Mouse (Mus musculus) ES-Bruce4 (cell line): ENCODE data around the gene Slc39a11. TPM values are rescaled to one million over a fixed set of nuclear protein-coding genes. Genes with fewer than 3 reads are reported as not detected.
A peak's percentile ranks its signal among the peaks of the same experiment; 100 is the strongest.

Experiments
- H3K27ac ChIP-seq: 2 replicates; pipeline ENCODE4 v1.5.1; 2012; ENCODE audit warnings: low read length, inconsistent platforms; ENCODE audit not compliant: insufficient read depth
- H3K27me3 ChIP-seq: 2 replicates; pipeline ENCODE4 v1.6.1; 2012; ENCODE audit warnings: mild to moderate bottlenecking, low read length, inconsistent platforms; ENCODE audit not compliant: control insufficient read depth, poor library complexity, insufficient read depth, severe bottlenecking
- H3K36me3 ChIP-seq: 2 replicates; pipeline ENCODE4 v1.6.1; 2012; ENCODE audit warnings: inconsistent platforms, mild to moderate bottlenecking, low read length, moderate library complexity; ENCODE audit not compliant: control insufficient read depth, poor library complexity, insufficient read depth, severe bottlenecking
- H3K4me1 ChIP-seq: one replicate; pipeline ENCODE4 v1.8.1; 2011; ENCODE audit warnings: low read length; ENCODE audit not compliant: control insufficient read depth, insufficient read depth
- H3K4me3 ChIP-seq: 2 replicates; pipeline ENCODE4 v1.5.1; 2011; ENCODE audit warnings: low read depth, mild to moderate bottlenecking, low read length
- H3K9ac ChIP-seq: 2 replicates; pipeline ENCODE4 v1.6.1; 2012; ENCODE audit warnings: low read depth, mild to moderate bottlenecking, inconsistent platforms; ENCODE audit not compliant: poor library complexity, severe bottlenecking
- H3K9me3 ChIP-seq: replicated peaks from 2 replicates; pipeline ENCODE4 v1.6.1; 2012; ENCODE audit warnings: mild to moderate bottlenecking, low read length, inconsistent platforms; ENCODE audit not compliant: control insufficient read depth, poor library complexity, insufficient read depth, severe bottlenecking
- CTCF ChIP-seq: IDR thresholded peaks from one replicate; pipeline ENCODE4 v1.8.1; 2011; ENCODE audit warnings: low read depth, low read length
- EP300 ChIP-seq: IDR thresholded peaks from 2 replicates; pipeline ENCODE4 v1.6.1; 2011; ENCODE audit warnings: low read depth, low read length; ENCODE audit not compliant: insufficient read depth
- POLR2A ChIP-seq: IDR thresholded peaks from one replicate; pipeline ENCODE4 v1.8.1; 2011; ENCODE audit warnings: low read length; ENCODE audit not compliant: insufficient read depth
- polyA plus RNA-seq: library from polyadenylated mRNA; stranded (reverse); fragments of >200 nt; gene quantifications from 2 replicates; pipeline ENCODE4 v1.2.4, GENCODE M21; 2011; ENCODE audit warnings: low read depth; ENCODE audit not compliant: missing spikeins, insufficient read depth, insufficient read length

Gene Slc39a11
- 7.4 and 13.5 TPM in 2 replicates for polyA plus RNA-seq

GRCm38 (mm10) chr11:113649353-113650210, at the start of gene Slc39a11:
Slc39a11 (minus strand) TSS chr11:113650079.
- Histone ChIP-seq H3K27me3 (no peaks in the 10 kb centered on the region), H3K9me3 (no peaks in the 10 kb centered on the region), H3K4me1 (peaks cover 4% of the 10 kb centered on the region), H3K36me3 (peaks cover 6% of the 10 kb centered on the region), H3K4me3 (peak within 1 kb of the TSS; percentile 99), H3K27ac (peak within 1 kb of the TSS; percentile 47; the same call in 1 of the 2 replicates), H3K9ac (peak within 1 kb of the TSS; percentile 90)
- TF ChIP-seq EP300: no peak
- TF ChIP-seq POLR2A: no peak
- TF ChIP-seq CTCF: no peak

- TF ChIP-seq CTCF: no peak
- TF ChIP-seq EP300: peak; percentile 24; the same call in 1 of the 2 replicates
- H3K9me3 ChIP-seq: no peaks in the 10 kb centered on the region
- H3K4me3 ChIP-seq: no peak overlapping the region
- H3K4me1 ChIP-seq: peaks cover 7% of the 10 kb centered on the region
- H3K9ac ChIP-seq: no peak overlapping the region
- no peaks in the 10 kb centered on the region for H3K27me3 ChIP-seq
- H3K36me3 ChIP-seq: peaks cover 2% of the 10 kb centered on the region; the same call in 1 of the 2 replicates
- no peak overlapping the region for H3K27ac ChIP-seq
These were observed 49.8 kb upstream of the Slc39a11 start for GRCm38 (mm10) chr11:113699643-113700042.

GRCm38 (mm10) chr11:113698013-113698545, 48.2 kb upstream of the Slc39a11 start:
- H3K27me3 ChIP-seq: no peaks in the 10 kb centered on the region
- TF ChIP-seq EP300 (no peak), CTCF (no peak), POLR2A (no peak)
- H3K9me3 ChIP-seq: no peaks in the 10 kb centered on the region
- H3K4me3 ChIP-seq: no peak overlapping the region
- no peak overlapping the region for H3K27ac ChIP-seq
- H3K4me1 ChIP-seq: peaks cover 7% of the 10 kb centered on the region
- peaks cover 3% of the 10 kb centered on the region; the same call in 1 of the 2 replicates for H3K36me3 ChIP-seq
- H3K9ac ChIP-seq: no peak overlapping the region

DNA sequence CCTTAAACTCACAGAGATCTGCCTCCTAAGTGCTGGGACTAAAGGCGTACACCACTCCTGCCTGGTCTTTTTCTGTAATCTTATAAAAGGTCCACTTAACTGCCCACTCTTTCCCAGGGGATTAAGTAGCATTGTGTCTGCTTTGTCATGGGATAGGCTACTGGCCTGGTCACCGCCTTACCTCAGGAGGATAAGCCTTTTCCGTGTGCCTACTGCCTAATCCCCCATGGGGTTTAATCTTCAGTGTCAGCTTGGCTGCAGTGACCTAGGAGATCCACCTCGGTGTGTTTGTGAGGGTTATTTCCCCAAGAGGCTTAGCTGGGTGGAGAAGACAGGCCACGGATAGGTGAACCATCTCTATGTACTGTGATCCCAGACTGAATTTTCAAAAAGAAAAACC, 47.7 kb upstream of the Slc39a11 start:
- no peak overlapping the region for H3K27ac ChIP-seq
- H3K36me3 ChIP-seq: peaks cover 8% of the 10 kb centered on the region; the same call in 1 of the 2 replicates
- no peak overlapping the region for H3K4me3 ChIP-seq
- TF ChIP-seq POLR2A (no peak), CTCF (no peak), EP300 (no peak)
- peaks cover 7% of the 10 kb centered on the region for H3K4me1 ChIP-seq
- H3K9me3 ChIP-seq: no peaks in the 10 kb centered on the region
- no peaks in the 10 kb centered on the region for H3K27me3 ChIP-seq
- H3K9ac ChIP-seq: no peak overlapping the region

DNA sequence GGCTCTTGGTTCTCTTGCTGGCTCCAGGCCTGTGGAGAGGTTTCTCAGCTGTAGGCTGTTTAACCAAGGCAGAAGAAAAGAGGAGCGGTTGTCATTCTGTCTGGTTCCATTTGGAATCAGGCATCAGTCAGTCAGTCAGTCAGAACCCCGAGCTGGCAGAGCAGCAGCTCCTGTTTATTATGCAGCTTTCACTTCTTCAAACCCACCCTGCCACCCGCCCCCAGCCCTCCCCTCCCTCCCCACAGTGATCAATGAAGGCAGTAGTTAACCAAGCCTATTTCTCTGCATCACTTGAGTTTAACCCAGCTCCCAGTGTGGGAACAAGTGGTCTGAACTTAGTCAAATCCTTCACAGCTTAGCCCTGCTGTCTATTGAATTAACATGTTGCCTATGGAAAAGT, 42.0 kb upstream of the Slc39a11 start:
- Histone ChIP-seq H3K27me3 (no peaks in the 10 kb centered on the region), H3K9me3 (no peaks in the 10 kb centered on the region), H3K9ac (no peak overlapping the region), H3K27ac (no peak overlapping the region), H3K4me1 (peaks cover 2% of the 10 kb centered on the region), H3K36me3 (peaks cover 44% of the 10 kb centered on the region), H3K4me3 (no peak overlapping the region)
- no peak for TF ChIP-seq EP300
- no peak for TF ChIP-seq POLR2A
- no peak for TF ChIP-seq CTCF

DNA sequence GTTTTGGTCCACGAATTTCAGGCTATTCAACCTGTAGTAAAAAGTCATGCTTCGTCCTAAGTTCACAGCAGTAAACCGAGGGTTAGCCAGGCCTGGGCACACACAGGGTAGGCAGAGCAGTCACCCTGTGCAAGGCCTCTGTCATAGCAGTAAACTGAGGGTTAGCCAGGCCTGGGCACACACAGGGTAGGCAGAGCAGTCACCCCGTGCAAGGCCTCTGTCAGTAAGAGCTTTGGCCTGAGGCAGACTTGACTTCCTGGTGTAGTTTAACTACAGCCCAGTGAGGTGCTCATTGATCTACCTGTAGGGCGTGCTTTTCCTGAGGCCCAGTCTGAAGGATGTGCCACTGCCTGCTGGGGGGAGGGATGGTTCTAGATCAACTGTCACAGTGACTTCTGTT, 41.4 kb upstream of the Slc39a11 start:
- no peak for TF ChIP-seq CTCF
- Histone ChIP-seq H3K27ac (no peak overlapping the region), H3K27me3 (no peaks in the 10 kb centered on the region), H3K36me3 (peaks cover 44% of the 10 kb centered on the region), H3K4me1 (peaks cover 2% of the 10 kb centered on the region), H3K4me3 (no peak overlapping the region), H3K9ac (no peak overlapping the region), H3K9me3 (no peaks in the 10 kb centered on the region)
